Mouse (Mus musculus): ENCODE results near the gene Cracr2b.

The Cracr2b gene

DNA sequence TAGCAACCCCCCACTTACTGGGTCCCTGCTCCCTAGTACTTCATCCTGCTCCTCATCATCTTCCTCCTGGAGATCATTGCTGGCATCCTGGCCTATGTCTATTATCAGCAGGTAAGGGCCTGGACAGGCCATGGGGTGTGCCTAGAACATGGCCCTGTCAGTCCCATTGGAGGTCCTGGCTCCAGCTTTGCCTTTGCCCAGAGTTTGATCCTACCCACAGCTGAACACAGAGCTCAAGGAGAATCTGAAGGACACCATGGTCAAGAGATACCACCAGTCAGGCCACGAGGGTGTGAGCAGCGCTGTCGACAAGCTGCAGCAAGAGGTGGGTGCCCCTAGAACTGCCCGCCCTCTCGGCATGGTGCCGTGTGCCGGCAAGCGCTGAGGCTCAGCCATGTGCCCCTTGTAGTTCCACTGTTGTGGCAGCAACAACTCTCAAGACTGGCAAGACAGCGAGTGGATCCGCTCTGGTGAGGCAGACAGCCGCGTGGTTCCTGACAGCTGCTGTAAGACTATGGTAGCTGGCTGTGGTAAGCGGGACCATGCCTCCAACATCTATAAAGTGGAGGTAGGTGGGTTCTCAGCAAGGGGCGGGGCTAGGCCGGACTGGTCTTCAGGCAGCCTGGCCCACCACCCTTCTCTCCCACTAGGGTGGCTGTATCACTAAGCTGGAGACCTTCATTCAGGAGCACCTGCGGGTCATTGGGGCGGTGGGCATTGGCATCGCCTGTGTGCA is 9.2 kb downstream of the Cracr2b start:
- no peak for DNase-seq (ENCODE audit: low spot score)

DNA sequence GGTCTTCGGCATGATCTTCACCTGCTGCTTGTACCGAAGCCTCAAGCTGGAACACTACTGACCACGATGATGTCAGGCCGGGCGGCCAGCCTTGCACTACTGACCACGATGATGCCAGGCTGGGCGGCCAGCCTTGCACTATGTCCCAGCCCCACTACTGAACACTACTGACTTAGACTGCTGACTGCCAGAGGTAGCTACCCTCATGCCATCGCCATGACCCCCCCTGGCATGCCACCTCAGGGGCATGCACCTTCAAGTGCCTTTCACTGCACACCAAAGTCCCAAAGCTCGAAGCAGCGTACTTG is 9.7 kb downstream of the Cracr2b start:
- DNase-seq (ENCODE audit: low spot score) = no peak

DNA sequence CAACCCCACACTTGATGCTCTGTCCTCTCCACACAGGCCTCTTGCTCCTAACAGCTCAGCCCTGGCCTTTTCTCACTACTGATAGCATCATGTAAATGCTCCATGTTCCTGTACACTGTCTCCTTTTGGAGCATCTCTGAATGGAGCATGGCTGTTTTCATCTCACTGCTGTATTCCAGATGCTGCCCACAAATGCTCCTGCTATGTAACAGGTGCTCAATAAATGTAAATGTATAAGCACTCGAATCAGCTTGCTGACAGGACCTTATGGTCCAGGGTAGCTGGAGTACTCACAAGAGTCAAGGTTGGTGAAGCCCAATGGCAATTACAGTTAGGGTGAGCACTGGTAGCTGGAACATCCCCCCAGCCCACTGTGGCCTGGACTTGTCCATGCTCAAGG is 10.3 kb downstream of the Cracr2b start:
- DNase-seq (ENCODE audit: low spot score) = no peak

DNA sequence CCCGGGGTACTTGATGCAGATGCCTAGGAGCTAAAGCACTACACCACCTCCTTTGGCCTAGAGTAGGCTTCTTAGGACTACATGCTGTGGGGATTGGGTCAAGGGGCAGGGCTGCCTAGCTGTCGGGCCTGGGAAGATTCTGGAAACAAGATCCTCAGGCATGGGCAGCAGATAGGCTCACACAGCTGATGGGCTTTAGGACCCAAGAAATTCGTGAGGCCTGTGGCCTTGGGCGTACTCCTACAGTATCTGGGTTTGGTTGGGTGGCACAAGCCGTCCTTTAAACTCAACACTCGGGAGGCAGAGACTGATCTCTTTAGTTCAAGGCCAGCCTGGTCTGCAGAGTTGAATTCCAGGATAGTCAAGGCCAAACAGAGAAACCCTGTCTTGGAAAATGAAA is 11.3 kb downstream of the Cracr2b start:
- no peak for DNase-seq (ENCODE audit: low spot score)

DNA sequence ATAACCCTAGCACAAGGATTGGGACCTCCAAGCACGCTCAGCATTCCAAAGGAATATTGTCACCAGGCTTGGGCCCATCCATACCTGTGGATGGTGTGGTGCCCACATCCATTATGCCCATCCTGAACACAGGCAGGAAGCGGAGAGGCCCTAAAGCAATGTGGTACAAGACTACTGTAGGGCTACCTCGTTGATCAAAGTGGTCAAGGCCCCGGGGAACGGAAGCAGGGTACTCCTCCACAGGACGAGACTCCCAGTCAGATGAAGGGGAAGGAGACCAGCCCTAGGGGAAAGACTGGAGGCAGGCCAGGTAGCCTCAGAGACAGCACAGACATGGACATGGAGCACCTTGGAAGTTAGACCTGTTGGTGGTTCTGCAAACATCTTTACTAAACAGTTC is 11.9 kb downstream of the Cracr2b start:
- no peak for DNase-seq (ENCODE audit: low spot score)

DNA sequence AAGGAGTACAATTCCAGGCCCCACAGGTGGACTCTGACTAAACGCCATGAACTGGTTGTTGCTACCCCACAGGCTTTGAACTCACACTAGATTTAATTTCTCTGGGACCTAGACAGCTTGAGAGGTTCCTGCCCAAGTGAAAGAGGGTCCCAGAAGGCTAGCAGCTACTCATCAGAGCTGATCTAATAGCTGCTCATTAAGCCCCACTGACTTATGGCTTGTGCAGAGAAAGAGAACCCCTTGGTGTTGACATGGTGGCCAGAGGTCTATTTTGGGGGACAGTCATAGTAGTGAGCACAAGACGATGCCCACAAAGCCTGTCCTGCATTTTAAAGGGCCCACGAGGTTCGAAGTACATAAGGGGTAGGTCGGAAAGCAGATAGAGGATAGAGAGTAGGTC is 13.3 kb downstream of the Cracr2b start:
- DNase-seq (ENCODE audit: low spot score) = no peak

DNA sequence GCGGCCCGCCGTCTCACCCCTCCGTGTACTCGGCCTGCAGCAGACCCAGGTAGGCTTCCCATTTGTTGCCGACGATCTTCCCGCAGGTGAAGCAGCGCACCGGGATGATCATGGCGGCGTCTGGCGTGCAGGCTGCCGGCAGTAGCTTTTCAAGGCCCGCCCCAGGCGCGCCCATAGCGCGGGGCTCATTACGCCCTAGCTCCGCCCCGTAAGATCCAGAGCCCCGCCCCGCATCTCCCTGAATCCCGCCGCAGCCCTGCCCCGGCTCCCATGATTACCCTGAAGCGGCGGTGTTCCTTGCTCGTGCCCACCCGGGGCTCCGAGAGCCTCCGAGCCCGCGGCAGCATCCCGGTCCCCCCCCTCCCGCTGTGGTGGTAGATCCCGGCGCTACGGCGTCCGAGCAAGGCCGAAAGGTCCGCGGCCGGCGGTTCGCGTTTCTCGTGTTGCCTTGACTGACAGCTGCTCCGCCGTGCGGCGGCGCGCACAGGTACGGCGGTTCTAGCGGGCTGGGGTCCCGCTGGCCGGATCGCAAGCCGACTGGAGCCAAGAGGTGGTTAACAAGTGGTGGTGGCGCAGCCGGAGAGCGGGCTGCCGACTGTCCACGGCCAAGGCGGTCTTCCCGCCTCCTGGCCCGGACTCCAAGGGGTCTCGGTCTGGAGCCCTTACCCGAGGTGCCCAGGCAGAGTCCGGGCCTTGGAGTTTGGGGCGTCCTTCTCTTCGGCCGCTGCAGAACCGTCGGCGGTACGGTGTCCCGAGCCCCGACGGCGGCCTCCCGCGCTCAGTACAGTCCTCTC is 14.3 kb downstream of the Cracr2b start, which contains the start of the genes Polr2l and Tspan4:
Polr2l (minus strand) TSS at position 122 of the 794 bp plus-strand sequence.
Tspan4 (plus strand) TSS at position 230 of the 794 bp plus-strand sequence.
- peak; percentile 89 for DNase-seq (ENCODE audit: low spot score)

DNA sequence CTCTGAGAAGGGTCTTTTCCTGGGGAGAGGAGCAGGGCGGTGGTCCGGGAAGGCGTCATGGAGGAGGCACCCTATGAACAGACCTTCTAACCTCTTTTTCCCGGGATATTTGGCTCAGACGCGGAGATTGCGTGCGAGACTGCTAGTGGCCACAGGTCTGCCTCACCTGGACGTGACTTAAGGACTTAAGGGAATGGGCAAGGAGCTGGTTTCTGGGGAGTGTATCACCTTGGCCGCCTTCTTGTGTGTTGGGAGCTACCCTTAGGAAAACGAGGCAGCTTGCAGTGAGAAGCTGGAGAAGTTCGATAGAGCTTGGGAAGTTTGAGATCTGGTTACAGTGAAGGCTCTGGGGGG is 14.9 kb downstream of the Cracr2b start:
- no peak for DNase-seq (ENCODE audit: low spot score)

DNA sequence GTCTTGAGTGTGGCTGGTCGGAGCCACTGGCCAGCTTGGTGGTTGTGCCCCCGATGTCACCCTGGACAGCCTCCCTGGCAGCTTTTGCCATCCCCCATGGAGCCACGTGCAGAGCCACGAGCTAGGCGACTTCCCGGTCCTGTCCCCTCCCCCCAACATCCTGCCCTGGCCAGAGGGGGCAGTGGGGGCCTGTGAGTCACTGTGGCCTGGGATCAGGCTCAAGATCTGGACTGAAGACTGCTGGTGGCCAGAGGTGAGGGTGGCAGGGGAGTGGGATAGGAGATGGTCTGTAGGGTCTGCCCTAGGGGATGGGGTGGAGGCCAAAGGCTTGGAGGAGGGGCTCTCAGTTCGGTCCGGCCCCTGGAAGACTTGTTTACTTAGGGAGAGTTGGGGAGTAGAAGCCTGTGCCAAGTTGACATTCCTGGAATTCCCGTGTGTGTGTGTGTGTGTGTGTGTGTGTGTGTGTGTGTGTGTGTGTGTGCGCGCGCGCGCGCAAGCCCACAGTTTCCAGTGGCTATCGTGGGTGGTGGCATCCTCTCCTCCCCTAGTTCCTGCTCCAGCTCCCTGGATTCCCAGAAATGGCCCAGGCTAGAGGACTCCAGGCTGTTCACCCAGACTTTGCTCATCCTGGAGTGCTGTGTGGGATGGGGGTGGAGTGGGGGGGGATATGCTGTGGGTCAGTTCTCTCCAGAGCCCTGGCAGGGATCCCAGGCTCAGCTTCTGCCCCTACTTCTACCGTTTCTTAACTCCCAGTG is 15.5 kb downstream of the Cracr2b start:
- peak; percentile 69 for DNase-seq (ENCODE audit: low spot score)

DNA sequence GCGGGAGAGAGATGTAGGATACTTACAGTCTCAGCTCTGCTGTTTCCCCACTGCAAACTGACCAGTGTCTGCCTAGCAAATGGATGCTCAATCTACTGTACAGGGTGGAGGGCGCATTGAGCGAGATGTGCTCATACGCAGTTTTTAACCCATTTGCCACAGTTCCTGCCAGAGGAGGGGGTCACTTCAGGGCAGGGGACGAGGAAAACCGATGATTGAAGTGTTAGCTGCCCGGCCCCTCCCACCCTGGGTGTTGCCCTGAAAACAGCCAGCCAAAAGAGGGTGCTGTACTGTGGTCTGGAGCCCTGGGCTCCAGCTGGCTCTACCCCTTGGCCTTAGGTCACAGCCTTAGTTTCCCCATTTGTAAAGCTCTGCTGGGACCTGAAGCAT is 16.1 kb downstream of the Cracr2b start:
- DNase-seq (ENCODE audit: low spot score) = no peak

DNA sequence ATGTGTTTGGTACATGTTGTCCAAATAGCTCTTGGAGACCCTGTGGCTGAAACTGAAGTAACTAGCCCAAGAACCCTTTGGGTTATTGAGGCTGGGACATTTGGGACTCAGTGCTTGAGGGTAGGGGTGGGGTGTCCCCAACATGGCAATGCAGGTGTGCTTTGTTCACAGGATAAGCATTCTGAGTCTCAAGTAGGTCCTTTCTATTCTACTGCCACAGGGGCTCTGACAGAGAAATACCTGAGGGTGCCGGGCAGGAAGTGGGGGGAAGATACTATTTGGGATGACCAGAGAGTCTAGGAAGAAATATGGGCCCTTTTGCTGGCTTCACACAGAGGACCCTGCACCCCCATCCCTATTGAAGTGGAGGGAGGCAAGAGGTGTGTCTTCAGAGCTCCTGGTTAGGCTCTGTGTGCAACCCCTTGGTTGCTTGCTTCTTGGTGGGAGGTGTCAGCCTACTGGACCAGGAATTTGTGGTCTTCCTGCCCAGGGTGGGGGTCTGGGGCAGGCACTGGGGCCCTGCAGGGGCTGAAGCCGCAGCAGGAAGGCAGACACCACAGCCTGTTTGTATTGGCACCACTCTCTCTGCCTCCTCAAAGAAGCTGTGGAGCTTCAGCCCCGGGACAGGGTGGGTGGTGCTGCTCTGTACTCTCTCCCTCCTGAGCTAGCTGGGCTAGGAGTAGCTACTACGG is 16.8 kb downstream of the Cracr2b start:
- no peak for DNase-seq (ENCODE audit: low spot score)

DNA sequence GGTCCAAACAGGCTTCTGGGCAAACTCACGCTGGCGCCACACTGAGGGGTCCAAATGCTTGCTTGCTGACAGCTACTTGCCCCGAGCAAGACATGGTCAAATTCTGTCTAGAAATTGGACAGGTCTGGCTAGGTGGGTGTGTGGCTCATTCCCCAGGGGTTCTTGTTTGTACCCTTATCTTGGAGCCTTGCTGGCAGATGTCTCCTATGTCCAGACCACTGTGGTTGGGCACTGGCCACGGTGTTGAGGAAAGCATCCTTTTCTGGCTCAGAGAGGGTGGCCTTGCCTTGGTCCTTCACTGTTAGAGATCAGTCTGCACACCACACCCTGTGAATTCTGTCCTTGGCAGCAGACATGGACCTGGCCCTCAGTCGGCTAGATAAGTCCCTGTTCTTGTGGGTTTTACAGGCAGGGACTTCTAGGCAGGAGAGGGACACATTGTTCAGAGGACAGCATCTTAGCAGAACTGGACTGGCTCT is 17.4 kb downstream of the Cracr2b start:
- no peak for DNase-seq (ENCODE audit: low spot score)

DNA sequence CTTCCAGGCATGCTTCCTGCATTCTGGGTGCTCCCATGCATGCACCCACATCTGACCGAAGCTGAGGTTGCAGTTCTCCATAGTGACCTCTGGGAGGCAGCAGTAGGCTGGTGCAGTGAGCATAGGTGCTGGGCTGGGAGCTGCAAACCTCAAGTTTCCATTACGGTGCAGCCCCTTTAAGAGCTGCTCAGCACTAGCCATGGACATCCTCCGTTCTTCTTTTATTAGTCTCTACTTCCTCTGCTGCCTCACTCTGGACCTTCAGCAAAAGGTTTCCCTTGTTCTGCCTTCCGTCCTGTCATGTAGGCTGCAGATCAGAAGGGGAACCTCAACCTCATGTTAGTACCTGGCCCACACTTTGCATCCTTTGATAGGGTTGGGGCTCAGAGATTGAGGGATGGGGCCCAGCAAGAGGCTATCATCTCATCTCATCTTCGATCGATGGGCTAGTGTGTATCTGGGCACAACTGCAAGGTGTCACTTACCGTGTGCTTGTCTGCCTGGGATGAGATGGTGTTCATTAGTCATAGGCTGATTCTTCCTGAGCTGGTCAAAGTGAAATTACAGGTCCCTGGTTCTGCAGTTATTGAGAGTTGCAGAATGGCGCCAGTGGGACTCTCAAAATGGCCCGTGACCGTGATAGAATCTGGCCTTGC is 20.1 kb downstream of the Cracr2b start:
- DNase-seq (ENCODE audit: low spot score) = peak; percentile 85

DNA sequence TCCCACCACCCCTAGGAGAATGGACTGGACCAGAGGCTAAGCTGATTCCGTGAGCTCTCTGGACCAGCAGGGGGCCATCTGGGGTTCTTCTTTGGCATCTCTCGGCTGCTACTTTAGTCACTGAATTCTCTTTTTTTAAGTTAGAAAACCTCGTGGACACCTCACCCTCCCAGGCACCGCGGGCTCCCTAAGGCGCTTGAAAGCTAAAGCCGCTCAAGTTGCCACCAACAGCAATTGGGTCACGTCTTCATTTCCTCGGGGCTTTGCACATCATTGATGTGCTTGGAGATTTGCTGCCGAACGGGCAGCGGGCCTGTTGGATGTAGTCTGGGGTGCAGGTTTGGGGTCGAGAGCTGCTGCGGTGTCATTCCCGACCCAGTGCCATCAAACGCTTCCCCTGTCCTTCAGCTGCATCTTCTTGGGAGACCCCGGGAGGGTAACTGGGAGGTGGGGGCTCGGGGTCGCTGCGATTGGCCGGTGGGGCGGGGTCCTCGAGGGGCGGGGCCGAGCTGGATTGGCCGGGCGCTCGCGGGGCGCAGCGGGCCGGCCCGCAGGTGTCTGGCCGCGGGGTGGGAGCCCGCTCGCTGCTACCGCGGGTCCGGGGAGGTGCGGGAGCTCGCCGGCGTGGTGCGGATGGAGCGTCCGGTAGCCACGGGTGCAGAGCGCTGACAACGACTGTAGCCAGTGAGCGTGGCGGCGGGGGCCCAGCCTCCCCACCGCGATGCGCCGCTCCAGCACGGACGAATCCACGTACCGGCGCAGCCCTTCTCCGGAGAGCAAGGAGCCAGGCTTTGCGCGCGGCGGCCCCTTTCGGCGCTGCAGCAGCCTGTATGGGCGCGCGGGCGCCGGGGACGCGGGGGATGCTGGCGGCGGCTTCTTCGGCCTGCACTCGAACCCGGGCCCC is 20.9 kb downstream of the Cracr2b start:
- peak; percentile 81 for DNase-seq (ENCODE audit: low spot score)

DNA sequence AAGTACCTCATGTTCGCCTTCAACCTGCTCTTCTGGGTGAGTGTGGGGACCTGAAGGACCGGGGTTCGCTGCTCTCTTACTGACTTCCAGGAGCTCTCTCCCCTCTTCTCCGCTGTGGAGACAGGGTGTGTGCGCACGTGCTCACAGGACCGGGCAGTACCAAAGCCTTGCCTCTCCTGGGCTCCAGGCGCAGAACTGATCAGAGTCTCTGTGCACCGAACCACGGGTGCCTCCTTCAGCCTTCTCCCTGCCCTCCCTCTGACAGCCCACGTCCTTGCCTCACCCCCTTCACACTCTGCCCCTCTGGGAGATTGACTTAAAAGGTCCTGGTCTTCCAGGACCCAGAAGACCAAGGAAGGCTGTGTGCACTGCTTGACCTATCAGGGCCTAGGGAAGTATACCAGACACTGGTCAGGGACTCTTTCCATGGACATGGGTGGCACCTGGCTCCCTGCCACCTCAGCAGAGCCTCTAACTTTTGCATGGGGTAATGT is 21.7 kb downstream of the Cracr2b start:
- no peak for DNase-seq (ENCODE audit: low spot score)

DNA sequence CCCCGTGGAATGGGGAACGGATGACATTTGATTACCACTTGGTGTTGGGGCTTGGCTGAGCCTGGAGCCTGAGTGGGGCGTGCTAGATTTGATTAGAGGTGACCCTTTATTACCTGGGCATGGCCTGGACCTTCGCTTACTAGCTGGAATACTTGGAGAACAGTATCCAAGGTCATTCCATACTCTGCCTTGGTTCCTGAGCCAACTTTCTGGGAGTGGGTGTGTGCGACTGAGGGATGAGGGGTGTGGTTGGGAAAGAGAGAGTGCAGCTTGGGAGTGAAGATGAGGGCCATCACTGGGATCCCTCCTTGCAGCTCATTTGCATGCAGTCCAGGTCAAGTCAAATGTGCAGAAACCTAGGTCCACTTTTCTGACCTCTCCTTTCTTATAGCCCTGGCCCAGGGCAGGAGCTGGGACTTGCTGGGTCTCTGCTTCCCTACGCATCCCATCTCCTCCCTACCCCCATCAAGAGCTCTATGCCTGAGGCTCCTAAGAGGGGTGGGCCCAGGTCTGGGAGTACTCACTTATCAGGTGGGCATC is 22.3 kb downstream of the Cracr2b start:
- no peak for DNase-seq (ENCODE audit: low spot score)

DNA sequence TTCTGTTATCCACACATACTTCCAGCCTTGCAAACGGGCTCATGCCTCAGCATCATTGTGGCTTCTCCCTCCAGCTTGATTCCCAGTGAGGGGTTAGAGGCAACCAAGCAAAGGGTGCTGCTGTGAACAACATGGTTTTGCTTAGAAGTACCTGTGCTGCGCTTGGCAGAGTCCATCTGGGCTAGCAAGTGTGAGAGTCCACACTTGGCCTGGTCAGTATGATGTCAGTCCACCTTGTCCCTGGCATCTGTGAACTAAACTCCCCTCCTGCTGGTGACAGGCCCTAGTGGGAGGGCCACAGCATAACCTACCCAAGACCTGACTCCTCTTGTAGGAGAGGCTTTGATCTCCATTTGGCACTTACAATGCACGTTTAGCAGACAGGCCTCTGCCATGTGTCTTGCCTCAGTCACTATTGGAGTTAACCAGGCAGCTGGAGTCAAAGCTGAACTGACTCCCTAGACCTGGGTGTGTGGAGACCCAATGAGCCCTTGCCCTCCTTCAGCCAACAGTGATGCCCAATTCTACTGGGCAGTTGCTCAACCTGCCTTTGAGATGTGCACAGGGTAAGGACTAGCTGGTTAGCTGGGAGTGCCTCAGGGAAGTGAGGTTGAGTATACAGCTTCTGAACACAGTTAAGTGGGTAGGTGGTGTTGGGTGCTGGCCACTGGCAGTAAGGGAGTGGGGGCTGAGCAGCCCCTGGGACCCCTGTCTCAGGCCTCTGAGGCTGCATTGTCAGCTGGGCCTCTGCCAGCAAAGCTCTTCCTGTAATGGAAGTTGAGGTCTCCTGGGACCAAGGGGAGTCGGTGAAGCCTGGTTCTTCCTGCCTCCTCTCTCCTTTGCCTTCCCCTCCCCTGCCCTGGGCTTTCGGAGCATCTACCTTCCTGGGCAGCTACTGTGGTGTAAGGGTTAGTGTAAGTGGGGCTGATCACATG is 23.6 kb downstream of the Cracr2b start:
- DNase-seq (ENCODE audit: low spot score) = no peak

DNA sequence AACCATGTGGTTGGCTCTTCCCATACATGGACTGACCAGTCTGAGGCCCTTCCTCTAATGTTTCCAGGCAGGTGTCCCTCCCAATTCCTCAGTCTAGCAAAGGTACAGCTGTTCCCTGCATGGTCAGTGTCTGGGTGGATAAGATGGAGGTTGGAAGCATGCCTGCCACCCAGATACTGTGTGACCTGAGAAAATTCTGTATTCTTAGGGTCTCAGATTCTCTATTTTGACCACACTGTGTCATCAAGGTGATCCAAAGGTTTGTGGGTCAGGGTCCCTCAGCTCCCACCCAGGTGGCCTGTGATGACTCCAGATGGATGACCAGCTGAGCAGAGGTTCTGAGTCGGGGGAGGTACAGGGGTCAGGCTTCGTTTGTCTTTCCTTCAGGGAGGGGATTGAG is 24.3 kb downstream of the Cracr2b start:
- DNase-seq (ENCODE audit: low spot score) = no peak

DNA sequence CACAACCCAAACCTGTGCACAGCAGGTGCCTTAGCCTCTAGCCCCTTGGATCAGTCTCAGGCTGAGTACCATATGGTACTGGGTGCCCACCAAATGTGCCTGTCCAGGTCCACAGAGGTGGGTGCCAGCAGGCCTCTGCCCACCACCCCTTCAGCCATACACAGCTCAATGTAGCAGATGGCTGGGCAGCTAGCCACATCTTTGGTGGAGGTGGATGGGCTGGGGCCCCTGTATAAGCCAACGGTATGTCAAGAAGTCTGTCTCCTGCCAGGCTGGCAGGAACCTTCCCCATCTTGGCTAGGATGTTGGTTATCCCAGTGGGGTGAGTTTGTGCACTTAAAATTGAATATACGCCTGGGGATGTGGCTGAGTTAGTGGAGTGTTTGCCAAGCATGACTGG is 24.7 kb downstream of the Cracr2b start:
- DNase-seq (ENCODE audit: low spot score) = no peak

Data from embryo, embryonic 10.5 days (tissue).